Mouse (Mus musculus) midbrain, postnatal 0 days (tissue): Measurements from ENCODE around the gene Rere. TPM values are rescaled to one million over a fixed set of nuclear protein-coding genes. Genes with fewer than 3 reads are reported as not detected.
A peak's percentile ranks its signal among the peaks of the same experiment; 100 is the strongest.

Experiments
- ATAC-seq: fragments of 200-750 bp; cut with Nextera tagmentation; 2 replicates; pipeline ENCODE4 v1.8.0; 2017; ENCODE audit warnings: moderate number of reproducible peaks, mild to moderate bottlenecking, moderate TSS enrichment, moderate library complexity; ENCODE audit not compliant: low FRiP score
- DNase-seq: peaks from one replicate; pipeline ENCODE4 v3.0.0-alpha.2; 2015; ENCODE audit warnings: low spot score
- H3K27ac ChIP-seq: fragments of 300-500 bp; sonication (generic); 2 replicates; pipeline ENCODE4 v1.5.1; 2014; ENCODE audit warnings: low read depth, mild to moderate bottlenecking, low read length, mixed read lengths
- H3K27me3 ChIP-seq: fragments of 300-500 bp; sonication (generic); 2 replicates; pipeline ENCODE4 v1.6.1; 2014; ENCODE audit warnings: low read length, control low read depth, mixed read lengths; ENCODE audit not compliant: insufficient read depth
- H3K36me3 ChIP-seq: fragments of 300-500 bp; sonication (generic); 2 replicates; pipeline ENCODE4 v1.6.1; 2014; ENCODE audit warnings: low read length, control low read depth, mixed read lengths; ENCODE audit not compliant: insufficient read depth
- H3K4me1 ChIP-seq: fragments of 300-500 bp; sonication (generic); 2 replicates; pipeline ENCODE4 v1.6.1; 2014; ENCODE audit warnings: mild to moderate bottlenecking, control low read depth, antibody characterized with exemption, low read length, mixed read lengths; ENCODE audit not compliant: insufficient read depth
- H3K4me2 ChIP-seq: fragments of 300-500 bp; sonication (generic); 2 replicates; pipeline ENCODE4 v1.6.1; 2014; ENCODE audit warnings: low read depth, mild to moderate bottlenecking, low read length, mixed read lengths; ENCODE audit not compliant: poor library complexity, severe bottlenecking
- H3K4me3 ChIP-seq: fragments of 300-500 bp; sonication (generic); 2 replicates; pipeline ENCODE4 v1.5.1; 2014; ENCODE audit warnings: low read depth, mild to moderate bottlenecking, low read length, moderate library complexity
- H3K9ac ChIP-seq: fragments of 300-500 bp; sonication (generic); replicated peaks from 2 replicates; pipeline ENCODE4 v1.6.1; 2014; ENCODE audit warnings: mild to moderate bottlenecking, low read length, moderate library complexity, mixed read lengths; ENCODE audit not compliant: poor library complexity, severe bottlenecking
- H3K9me3 ChIP-seq: fragments of 300-500 bp; sonication (generic); 2 replicates; pipeline ENCODE4 v1.6.1; 2016; ENCODE audit warnings: low read length, control low read depth
- CTCF ChIP-seq: IDR thresholded peaks from 2 replicates; pipeline ENCODE4 v1.5.1; 2016; ENCODE audit warnings: antibody characterized with exemption, mild to moderate bottlenecking
- WGBS: fragments of 180-500 bp; shearing (Covaris S2); extraction: QIAGEN DNeasy Blood & Tissue Kit; methylation state at CpG from one replicate; pipeline ENCODE4 v1.1.7; 2014; 5-methylcytosine and 5-hydroxymethylcytosine counted together
- polyA plus RNA-seq: library from polyadenylated mRNA; unstranded; fragments of >200 nt; fragmentation: Nextera tagmentation; extraction: Ambion mirVana; gene quantifications from 2 replicates; pipeline ENCODE4 v1.2.1, GENCODE M21; 2015
- total RNA-seq: library from RNA; depleted of rRNA; stranded (reverse); fragments of >200 nt; gene quantifications from 2 replicates; pipeline ENCODE4 v1.2.3, GENCODE M21; 2014

Rere gene
- total and polyA plus RNA-seq, 2 experiments from 2014 or later: 22.7 to 36.8 TPM

- Histone ChIP-seq H3K9ac (no peak overlapping the region), H3K27ac (no peak overlapping the region), H3K4me1 (no peaks in the 10 kb centered on the region), H3K4me2 (no peak overlapping the region), H3K27me3 (no peaks in the 10 kb centered on the region), H3K4me3 (no peak overlapping the region), H3K9me3 (no peaks in the 10 kb centered on the region), H3K36me3 (no peaks in the 10 kb centered on the region)
- 95% methylated on average over 5 of the region's 5 CpGs for WGBS
- DNase-seq (no peak), ATAC-seq (no peak)
- TF ChIP-seq CTCF: no peak
These were observed 74.4 kb downstream of the Rere start for GRCm38 (mm10) chr4:150355801-150356200.

- Histone ChIP-seq H3K27me3 (no peaks in the 10 kb centered on the region), H3K4me3 (no peak overlapping the region), H3K36me3 (no peaks in the 10 kb centered on the region), H3K4me1 (0 out of 2 replicates have a peak, but pooled peaks cover 2% of the 10 kb centered on the region), H3K27ac (no peak overlapping the region), H3K4me2 (no peak overlapping the region), H3K9me3 (no peaks in the 10 kb centered on the region), H3K9ac (no peak overlapping the region)
- DNase-seq (no peak), ATAC-seq (no peak)
- 17% methylated on average over 8 of the region's 8 CpGs for WGBS
- no peak for TF ChIP-seq CTCF
These were observed 80.7 kb downstream of the Rere start for GRCm38 (mm10) chr4:150361986-150362691.

- DNase-seq: no peak
- Histone ChIP-seq H3K27ac (no peak overlapping the region), H3K27me3 (no peaks in the 10 kb centered on the region), H3K4me3 (no peak overlapping the region), H3K9ac (no peak overlapping the region), H3K36me3 (no peaks in the 10 kb centered on the region), H3K9me3 (no peaks in the 10 kb centered on the region), H3K4me1 (0 out of 2 replicates have a peak, but pooled peaks cover 2% of the 10 kb centered on the region), H3K4me2 (no peak overlapping the region)
- WGBS: 50% methylated on average over 5 of the region's 5 CpGs
- no peak for TF ChIP-seq CTCF
- ATAC-seq: no peak
These were observed 81.4 kb downstream of the Rere start for GRCm38 (mm10) chr4:150362858-150363257.

GRCm38 (mm10) chr4:150364786-150365185, 83.3 kb downstream of the Rere start:
- Histone ChIP-seq H3K27me3 (no peaks in the 10 kb centered on the region), H3K27ac (no peak overlapping the region), H3K4me1 (0 out of 2 replicates have a peak, but pooled peaks cover 2% of the 10 kb centered on the region), H3K4me2 (no peak overlapping the region), H3K4me3 (no peak overlapping the region), H3K9ac (no peak overlapping the region), H3K36me3 (no peaks in the 10 kb centered on the region), H3K9me3 (no peaks in the 10 kb centered on the region)
- DNase-seq (no peak), ATAC-seq (no peak)
- WGBS: 93% methylated on average over 2 of the region's 2 CpGs
- no peak for TF ChIP-seq CTCF

- DNase-seq (no peak), ATAC-seq (no peak)
- WGBS: 66% methylated on average over 6 of the region's 6 CpGs
- no peaks in the 10 kb centered on the region for H3K36me3 ChIP-seq
- TF ChIP-seq CTCF: peak; percentile 41
- no peak overlapping the region for H3K4me2 ChIP-seq
- no peak overlapping the region for H3K9ac ChIP-seq
- no peak overlapping the region for H3K27ac ChIP-seq
- H3K27me3 ChIP-seq: no peaks in the 10 kb centered on the region
- no peak overlapping the region for H3K4me3 ChIP-seq
- no peaks in the 10 kb centered on the region for H3K9me3 ChIP-seq
- H3K4me1 ChIP-seq: peaks cover 7% of the 10 kb centered on the region; the same call in 1 of the 2 replicates
These were observed 85.2 kb downstream of the Rere start for GRCm38 (mm10) chr4:150366510-150367208.
